Mouse (Mus musculus) liver, embryonic 14.5 days (tissue): ENCODE measurements around the gene Tox3.

Source experiments
- CTCF ChIP-seq: IDR thresholded peaks from 2 replicates; pipeline ENCODE4 v1.5.1; 2016; ENCODE audit warnings: antibody characterized with exemption, low read depth, control low read depth
- EP300 ChIP-seq: IDR thresholded peaks from 2 replicates; pipeline ENCODE4 v1.6.1; 2016; ENCODE audit warnings: antibody characterized with exemption, low read depth

GRCm38 (mm10) chr8:90302951-90303350, 45.2 kb downstream of the Tox3 start:
- TF ChIP-seq CTCF (no peak), EP300 (no peak)
